Mouse (Mus musculus): ENCODE data around the gene Senp5.
A peak's percentile ranks its signal among the peaks of the same experiment; 100 is the strongest.
"Not testable (repeated sequence)": the region's sequence is repeated elsewhere in the genome, so short reads cannot be mapped to it uniquely, and the experiment has no call there.

Gene Senp5

DNA sequence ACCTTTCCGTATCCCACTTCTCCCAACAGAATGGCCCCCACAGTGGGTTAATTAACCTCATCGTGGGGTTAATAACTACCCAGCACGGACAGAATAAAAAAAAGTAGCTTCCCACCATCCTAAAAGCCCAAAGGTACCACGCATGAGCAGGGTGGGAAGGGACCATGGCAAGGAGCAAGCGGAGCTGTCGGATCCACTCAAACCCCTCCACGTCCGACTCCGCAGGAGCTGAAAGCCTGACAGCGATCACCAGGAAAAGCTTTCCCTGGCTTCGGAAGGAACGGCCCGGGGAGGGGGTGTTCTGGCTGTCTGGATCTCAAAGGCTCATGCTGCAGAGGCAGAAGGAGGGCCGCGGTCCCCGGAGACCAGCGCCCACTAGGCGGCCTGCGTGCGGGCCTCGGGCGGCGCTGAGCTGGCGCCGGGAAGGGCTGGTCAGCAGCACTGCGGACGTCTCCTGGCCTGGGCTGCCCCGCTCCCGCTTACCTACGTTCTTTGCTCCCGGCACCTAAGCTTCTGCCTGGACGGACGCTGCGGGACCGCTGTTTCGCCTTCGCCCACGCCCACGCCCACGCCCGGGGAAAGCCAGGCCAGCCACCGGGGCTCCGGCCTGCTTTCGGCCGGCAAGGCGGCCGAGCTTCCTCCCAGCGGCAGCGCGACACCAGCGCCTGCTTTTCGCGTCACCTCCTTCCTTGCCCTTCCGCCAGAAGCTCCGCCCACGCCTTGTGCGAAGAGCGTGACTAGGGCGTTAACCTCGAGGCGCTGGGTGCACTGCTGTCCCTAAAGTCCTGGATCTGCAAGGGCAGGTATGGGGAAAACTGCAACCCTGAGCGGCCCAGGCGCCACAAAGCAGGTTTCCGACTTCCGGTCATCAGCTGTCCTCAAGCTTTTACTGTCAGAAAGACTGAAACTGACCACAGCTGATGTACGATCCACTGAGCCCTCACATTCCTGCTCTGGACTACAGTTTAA is at the start of gene Senp5:
Gene Senp5, minus strand, starts transcription at position 779 of the 969 bp plus-strand sequence.
- DNase-seq, result peak; percentile 84 to 90

DNA sequence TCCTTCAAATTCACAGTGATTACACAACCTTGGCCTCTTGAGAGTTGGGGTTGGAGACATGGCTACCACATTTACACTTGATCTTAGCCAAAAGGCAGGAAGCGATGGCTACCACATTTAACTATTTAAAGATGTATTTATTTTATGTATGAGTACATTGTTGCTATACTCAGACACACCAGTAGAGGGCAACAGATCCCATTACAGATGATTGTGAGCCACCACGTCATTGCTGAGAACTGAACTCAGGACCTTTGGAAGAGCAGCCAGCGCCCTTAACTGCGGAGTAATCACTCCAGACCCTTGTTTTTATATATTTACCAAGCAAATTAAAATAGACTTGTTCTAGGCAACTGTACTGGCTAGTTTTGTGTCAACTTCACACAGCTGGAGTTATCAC is 39.3 kb upstream of the Senp5 start:
- no peak for DNase-seq

DNA sequence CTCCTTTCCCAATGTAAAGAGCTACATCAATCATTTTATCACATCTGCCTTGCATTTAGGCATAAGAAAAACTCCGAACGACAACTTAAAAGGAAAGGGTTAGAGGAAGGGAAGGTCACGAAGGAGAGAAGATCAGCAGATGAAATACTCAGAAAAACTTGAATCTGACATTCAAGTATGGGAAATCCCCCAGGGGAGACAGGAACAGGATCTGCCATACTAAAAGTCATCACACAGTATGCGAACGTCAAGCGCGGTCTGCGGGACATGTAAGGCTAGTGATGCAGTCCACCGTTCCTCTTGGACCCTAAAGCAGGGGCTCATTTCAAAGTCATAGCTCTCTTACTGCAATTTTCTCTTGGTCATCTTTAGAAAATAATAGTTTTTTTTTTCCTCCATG is 16.6 kb upstream of the Senp5 start:
- no peak for DNase-seq

DNA sequence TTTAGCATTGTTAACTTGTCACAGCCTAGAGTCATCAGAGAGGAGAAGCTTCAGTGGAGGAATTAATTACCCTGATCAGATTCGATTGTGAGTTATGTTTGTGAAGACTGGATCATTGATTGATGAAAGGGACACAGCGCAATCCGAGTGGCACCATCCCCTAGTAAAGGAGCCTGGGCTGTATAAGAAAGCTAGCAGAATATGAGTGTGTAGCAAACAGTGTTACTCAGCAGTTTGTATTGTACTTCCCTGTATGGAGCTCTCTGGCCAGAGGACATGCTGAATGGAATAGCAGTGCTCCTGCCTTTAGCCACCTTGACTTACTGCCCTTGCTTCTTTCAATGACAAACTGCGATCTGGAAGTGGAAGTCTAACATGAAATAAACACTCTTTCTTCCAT is 7.2 kb upstream of the Senp5 start:
- no peak for DNase-seq

DNA sequence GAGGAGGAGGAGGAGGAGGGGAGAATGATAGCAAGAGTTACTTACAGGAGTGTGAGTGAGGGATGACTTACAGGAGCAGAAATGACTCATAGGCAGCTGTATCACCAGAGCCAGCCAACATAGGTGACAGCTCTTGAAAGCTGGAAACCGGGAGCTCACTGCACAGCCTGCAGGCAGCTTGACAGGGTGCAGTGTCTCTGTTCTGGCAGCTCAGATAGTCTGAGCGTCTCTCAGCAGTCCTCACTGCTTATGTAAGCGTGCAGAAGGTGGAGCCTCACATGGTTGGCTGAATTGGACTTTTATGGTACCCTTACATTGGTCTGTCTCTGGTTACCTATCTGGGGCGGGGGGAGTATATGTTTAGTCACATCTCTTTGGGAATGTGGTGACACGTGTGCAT is 6.8 kb upstream of the Senp5 start:
- no peak for DNase-seq

DNA sequence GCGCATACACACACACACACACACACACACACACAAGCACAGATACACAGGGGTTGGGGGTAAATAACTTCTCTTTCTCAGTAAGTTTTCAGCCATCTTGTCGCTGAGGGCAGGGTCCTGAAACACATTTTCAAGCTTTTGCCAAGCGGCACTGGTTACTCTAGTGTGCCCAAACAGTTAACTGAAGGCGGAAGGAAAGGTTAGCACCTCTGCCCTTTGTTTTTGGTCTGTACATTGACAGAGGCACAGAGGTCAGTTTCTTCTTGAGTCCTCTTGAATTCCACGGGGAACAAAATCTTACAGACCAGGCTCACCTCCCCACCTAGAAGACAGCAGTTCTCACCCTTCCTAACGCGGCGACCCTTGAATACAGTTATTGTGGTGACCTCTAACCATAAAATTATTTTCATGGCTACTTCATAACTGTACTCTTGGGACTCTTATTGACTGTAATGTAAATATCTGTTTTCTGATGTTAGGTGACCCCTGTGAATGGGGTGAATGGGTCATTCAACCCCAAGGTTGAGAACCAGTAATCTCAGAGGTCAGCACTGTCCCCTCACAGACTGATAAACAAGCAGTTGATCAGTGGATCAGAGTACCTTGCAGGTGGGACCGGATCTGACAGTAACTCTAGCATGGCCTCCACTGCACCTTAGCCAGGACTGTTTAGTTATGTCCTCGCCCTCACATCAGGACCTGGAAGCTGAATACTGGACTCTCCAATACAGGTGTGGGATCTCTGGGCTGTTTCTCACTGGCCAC is 5.6 kb upstream of the Senp5 start:
- DNase-seq, result no peak

DNA sequence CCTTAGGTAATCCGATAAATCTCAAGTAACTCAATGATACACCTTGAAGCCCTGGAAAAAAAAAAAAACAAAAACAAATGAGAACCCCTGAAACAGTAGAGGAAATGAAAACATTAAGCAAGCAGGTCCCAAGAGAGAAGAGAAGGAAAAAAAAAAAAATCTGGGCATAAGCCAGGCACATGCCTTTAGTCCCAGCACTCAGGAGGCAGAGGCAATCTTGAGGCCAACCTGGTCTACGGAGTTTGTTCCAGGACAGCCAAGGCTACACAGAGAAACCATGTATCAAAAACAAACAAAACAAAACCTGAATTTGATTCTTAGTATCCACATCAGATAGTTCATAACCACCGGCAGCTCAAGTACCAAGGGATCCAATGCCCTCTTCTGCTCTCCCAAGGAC is 1.6 kb upstream of the Senp5 start:
- no peak for DNase-seq

DNA sequence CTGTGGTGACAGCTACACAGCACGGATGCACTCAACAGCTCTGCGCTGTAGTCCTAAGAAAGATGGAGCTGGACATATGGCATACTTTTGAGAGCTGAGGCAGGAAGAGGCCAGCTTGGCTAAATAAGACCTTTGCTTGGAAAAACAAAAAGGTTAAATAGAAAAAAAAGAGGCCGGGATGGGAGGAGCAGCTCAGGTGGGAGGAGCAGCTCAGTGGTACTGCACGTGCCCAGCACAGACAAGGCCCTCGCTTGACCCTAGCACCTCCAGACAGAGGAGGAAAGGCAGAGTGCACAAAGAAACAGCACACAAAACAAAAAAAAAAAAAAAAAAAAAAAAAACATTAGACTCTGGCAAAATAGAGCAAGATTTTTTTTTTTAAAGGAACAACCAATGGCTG is 6.7 kb downstream of the Senp5 start:
- DNase-seq, result no peak

DNA sequence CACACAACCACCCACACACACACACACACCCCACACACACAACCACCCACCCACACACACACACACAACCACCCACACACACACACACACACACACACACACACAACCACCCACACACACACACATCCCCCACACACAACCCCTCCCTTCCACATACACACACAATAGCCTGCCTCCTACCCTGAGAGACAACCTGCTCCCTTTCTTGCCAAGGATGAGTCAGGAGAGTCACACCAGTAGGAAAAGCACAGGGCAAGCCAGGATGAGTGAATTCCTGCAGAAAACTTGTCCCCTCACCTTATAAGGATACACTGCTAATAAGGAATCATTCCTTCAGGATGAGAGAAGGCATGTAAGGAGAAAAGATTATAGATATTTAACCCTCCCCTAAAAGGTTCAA is 9.1 kb downstream of the Senp5 start:
- DNase-seq, result no peak

DNA sequence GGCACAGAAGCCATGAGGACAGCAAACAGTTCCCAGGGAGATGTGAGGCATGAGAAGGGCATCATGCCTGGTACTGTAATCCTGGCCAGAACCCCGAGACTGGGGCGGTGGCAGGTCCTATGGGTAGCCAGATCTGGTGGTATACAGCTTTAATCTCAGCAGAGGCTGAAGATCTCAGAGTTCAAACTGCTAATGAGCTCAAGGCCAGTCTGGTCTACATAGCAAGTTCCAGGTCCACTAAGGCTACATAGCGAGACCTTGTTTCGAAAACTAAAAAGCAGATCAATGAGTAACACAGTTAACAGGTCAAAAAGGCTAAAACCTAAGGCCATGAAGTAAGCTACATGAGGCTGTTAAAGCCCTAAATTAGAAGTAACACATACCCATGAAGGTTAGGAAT is 9.9 kb downstream of the Senp5 start:
- no peak for DNase-seq

DNA sequence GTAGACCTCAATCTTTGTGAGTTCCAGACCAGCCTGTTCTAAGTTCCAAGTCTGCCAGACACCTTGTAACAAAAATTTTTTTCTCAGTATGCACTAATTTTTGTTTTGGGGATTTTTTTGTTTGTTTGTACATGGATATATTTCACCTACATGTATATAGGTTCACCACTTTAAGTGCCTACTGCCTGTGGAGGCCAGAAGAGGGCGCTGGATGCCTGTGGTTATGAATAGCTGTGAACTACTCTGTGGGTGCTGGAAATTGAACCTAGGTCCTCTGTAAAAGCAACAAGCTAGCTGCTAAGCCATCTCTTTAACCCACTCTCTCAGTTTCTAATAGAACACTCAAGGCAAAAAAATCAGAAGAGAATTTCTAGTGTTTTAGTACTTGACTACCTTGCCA is 11.0 kb downstream of the Senp5 start:
- DNase-seq, result peak in 1 of 2 experiments; percentile 12

DNA sequence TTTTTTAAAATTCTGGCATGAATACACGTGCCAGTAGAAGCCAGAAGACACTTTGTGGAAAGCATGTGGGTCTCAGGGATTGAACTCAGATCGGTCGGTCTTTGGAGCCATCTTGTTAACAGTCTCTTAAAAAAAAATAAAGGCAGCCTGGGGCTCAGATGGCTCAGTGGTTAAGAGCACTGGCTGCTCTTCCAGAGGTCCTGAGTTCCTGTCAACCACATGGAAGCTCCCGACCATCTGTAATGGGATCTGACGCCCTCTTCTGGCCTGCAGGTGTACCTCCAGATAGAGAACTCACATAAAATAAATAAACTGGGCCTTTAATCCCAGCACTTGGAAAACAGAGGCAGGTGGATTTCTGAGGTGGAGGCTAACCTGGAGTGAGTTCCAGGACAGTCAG is 22.1 kb downstream of the Senp5 start:
- DNase-seq, result no peak

DNA sequence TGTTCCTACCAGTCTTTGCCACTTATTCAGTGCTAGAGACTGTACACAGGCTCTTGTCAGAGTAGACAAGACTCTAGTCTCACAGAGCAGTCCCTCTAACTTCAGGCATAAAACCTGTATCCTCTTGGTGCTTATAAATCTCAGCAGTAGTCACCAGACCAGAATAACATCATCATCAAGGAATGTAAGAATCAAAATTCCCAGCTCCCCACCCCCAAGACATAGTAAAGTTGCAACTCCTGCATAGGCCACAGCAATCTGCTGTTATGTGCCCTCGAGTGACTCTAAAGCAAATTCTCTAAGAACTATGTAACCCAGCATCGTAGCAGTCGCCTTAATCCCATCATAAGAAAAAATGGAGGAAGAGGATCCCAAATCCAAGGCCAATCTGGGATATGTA is 23.6 kb downstream of the Senp5 start:
- DNase-seq, result no peak

DNA sequence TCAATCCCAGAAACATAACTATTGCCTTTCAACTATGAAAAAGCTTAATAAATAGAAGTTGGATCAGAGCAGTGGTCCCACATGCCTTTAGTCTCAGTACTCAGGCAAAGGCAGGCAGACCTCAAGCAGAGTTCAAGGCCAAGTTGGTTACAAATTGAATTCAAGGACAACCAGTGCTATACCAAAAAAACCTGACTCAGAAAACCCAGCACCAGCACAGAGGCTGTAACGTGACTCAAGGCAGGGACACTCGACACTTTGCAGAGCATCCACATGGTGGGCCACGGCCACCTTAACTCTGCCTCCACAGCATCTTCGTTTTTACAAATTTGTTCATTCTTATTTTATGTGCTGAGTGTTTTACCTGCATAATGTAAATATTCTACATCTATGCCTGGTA is 27.8 kb downstream of the Senp5 start:
- no peak for DNase-seq

DNA sequence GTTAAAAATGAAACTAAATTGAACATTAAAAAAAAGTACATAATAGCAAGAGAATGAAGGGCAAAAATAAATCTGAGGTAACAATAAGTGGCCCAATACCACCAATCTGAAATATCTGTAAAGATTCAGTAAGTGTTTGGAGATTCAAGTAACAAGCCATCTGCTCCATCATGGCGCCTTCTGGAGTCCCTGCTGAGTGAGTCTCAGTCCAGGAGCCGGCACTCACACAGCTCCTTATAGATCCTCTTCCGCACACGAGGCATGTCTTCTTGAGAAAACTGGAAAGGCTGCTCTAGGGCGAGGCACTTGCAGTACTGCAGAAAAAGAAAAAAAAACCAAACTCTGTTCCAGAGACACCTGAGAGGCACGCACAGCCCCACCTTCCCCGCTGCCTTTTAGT is 39.9 kb downstream of the Senp5 start:
- no peak for DNase-seq

DNA sequence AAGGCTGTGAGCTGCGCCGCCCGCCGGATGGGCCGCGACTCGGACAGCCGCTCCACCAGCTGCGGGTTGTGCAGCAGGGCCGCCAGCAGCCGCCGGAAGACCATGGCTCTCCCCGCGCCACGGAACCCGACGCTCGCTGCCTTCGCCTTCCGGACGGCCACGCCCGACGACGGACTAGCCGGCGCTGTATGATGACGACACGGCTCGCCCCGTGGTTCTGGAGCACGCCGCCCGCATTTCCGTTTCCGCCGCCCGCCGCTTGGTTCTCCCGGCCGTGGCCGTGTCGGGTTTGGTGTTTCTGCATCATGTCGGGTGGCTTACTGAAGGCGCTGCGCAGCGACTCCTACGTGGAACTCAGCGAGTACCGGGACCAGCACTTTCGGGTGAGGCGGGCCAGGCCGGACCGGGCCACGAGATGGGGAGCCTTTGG is 54.7 kb downstream of the Senp5 start, which contains the start of the genes 0610012G03Rik and Ncbp2:
Gene 0610012G03Rik, minus strand, starts transcription at position 150 of the 430 bp plus-strand sequence.
Gene Ncbp2, plus strand, starts transcription at position 169 of the 430 bp plus-strand sequence.
- DNase-seq, result peak; percentile 95

DNA sequence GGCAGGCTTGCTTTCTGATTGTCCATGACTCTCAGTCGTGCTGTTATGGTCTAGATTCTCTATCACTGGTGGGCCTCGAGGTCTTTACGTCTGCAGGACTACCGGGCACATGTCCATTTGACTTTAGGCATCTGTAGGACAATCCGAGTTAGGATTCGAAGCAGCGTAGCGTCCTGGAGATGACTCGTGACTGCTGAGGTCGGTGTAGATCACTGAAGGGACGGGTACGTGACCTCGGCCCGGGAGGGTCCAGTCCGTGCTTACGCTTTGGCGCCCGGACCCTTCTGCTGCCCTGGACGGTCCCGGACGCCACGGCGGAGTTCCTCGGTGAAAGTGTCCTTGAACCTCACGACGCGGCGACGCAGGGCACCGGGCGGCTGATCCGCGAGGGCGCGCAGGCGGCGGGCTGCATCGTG is 55.2 kb downstream of the Senp5 start:
- no peak for DNase-seq

DNA sequence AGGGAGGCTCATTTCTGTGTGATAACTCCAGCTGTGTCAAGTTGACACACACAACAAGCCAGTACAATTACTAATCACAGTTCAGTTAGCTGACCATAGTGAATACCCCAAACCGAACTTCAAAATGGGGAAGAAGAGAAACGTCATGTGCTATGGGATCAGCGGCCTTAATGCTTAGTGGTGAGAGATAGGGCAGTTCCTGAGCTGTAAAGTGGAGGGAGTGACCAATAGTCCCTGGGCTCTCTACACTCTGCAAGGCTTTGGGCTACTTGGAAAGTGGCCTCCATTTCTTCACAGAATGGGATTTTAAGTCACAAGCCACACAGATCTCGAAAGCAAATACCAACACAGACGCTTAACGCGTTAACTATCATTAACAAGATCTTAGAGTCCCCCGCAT is 55.8 kb downstream of the Senp5 start:
- no peak for DNase-seq

DNA sequence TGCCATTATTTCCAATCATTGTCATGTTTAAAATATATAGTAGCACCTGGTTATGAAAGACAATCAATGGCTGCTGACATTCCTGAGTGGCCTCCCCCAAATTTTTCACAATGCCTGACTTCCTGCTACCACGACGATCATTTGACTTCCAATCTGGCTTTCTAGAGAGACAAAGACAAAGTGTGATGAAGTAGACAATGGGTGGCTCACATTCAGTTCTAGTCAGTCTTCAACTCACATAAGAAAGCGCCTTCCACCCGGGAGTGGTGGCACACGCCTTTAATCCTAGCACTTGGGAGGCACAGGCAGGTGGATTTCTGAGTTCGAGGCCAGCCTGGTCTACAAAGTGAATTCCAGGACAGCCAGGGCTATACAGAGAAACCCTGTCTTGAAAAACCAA is 57.1 kb downstream of the Senp5 start:
- not testable (repeated sequence) for DNase-seq

DNA sequence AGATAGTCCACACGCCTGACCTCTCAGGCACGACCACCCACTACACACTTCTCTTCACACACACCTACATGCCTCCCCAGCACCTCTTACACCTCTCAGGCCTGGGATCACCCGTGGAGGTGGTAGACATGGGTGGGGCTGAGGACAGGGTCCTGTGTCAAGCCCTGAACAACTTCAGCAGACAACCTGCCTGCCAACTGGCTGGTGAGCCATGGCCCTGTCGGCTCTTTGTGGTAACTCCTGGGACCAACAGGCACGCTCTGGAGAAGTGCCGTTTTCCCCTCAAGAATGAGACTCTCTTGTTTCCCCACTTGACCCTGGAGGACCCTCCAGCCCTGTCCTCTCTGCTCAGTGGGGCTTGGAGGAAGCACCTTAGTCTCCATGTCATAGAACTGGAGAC is 57.7 kb downstream of the Senp5 start:
- DNase-seq, result no peak

DNA sequence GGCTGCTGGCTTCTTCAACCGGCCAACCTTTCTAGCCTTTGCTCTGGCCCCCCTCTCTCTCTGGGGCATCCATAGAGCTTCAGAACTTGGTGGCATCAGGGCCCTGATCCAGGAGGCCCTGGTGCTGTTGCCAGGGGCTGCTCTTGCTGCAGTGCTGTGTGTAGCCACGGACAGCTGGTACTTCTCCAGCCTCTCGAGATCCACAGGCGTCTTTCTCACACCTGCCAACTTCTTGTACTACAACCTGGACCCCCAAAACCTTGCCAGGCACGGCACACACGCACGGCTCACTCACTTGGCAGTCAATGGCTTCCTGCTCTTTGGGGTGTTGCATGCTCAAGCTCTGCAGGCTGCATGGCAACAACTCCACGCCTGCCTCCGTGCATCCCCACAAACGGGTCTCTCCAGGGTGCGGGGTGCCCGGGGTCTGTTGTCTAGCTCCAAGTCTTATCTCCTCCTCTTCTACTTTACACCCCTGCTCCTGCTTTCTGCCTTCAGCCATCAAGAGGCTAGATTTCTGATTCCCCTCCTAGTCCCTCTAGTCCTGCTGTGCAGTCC is 58.3 kb downstream of the Senp5 start:
- no peak for DNase-seq

DNA sequence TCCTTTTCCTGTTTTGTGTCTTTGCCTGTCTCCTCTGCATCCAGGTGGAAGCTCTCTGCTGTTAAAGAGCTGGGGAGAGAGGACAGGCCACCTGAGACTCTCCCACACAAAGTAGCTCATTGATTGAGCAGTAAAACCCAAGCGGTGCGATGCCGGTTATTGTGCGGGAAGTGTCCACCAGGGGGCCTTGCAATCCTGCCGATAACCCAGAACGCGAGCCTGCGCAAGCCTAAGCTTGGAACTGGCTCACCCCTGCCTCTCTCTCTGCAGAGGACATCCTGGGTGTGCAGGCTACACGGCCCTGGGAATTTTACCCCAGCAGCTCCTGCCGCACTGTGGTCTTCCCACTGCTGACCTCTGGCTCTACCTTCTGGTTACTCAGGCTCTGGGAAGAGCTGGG is 59.1 kb downstream of the Senp5 start:
- DNase-seq, result peak; percentile 74 to 81

DNA sequence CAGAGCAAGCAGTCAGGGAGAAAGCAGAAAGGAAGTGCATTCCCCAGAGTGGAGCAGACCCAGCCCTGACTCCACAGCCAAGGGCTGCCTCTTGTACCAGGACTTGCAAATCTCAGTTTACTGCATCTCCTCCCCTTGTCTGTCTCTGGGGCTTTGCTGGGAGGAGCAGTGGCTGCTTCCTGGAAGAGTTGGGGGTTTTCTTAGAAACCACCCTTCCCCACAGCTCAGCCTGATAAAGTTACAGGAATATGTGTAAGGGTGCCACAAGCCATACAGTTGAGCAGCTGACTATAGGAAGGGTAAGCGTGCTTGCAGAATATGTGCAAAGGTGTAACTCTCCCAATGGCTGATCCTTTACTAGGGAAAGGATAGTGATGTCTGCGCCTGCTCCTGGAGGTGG is 62.5 kb downstream of the Senp5 start:
- no peak for DNase-seq

All from thymus, postnatal 36 days (tissue).